Comparison of ENCODE assay signal across 9 mouse cellular contexts in genomic region chr4:145219240-145219985, GRCm38 (mm10). TPM values are rescaled to one million over a fixed set of nuclear protein-coding genes. Genes with fewer than 3 reads are reported as not detected.
DNase-seq lines count a peak whose midpoint lies in the region; ATAC-seq and TF ChIP-seq lines count a peak whose summit lies in the region.
"Had no signal": no experiment of that assay in that cellular context is flagged by ENCODE, and none has a peak within 500 bp of the region (broad histone marks: within the 10 kb centered on the region; RNA-seq: fewer than 3 reads in every experiment).

No protein-coding gene starts in this region.

- no peak overlapping the region for H3K27ac ChIP-seq in forebrain, postnatal 0 days (ENCODE audit: low read depth, low read length)
- H3K27ac ChIP-seq in forebrain, embryonic 10.5 days: no peak overlapping the region

- no peak for ATAC-seq in forebrain, postnatal 0 days
- no peak for ATAC-seq in monocyte, adult 5-6 weeks (replicated peaks; ENCODE audit: insufficient number of reproducible peaks, low FRiP score, low TSS enrichment, poor library complexity, severe bottlenecking)

- intact Hi-C loops in gastrocnemius, postnatal 14 days (cut with DNase I; ENCODE audit: low total_unique reads): no loop called here

- DNase-seq in forebrain, postnatal 0 days: no peak
- DNase-seq in forebrain, embryonic 10.5 days (ENCODE audit: extremely low spot score, low spot score): no peak
- DNase-seq in retina, embryonic 14.5 days (ENCODE audit: low spot score): peak; percentile 9
- no peak for DNase-seq in retina, postnatal 1 day
- peak; percentile 50 for DNase-seq in gastrocnemius, postnatal 14 days
- peak; percentile 49 to 58 for DNase-seq in lung, postnatal 4 days
- no peak for DNase-seq in frontal cortex, adult 2 months (ENCODE audit: extremely low spot score in 1 of 2, low spot score in 1 of 2)

- H3K9me3 ChIP-seq in forebrain, postnatal 0 days (ENCODE audit: low read length): no peaks in the 10 kb centered on the region
- no peaks in the 10 kb centered on the region for H3K9me3 ChIP-seq in forebrain, embryonic 10.5 days

- TF ChIP-seq CTCF in forebrain, postnatal 0 days (IDR thresholded peaks at IDR 0.05; ENCODE audit: low read depth): peak; percentile 43

- no peak overlapping the region for H3K4me3 ChIP-seq in forebrain, postnatal 0 days (ENCODE audit: low read depth, low read length)
- no peak overlapping the region for H3K4me3 ChIP-seq in forebrain, embryonic 10.5 days
- H3K4me3 ChIP-seq: erythroblast, embryonic 14.5 days had no signal

- no peak overlapping the region for H3K9ac ChIP-seq in forebrain, postnatal 0 days

- WGBS in forebrain, postnatal 0 days: 65% methylated on average over 15 of the region's 15 CpGs
- 65% methylated on average over 15 of the region's 15 CpGs for WGBS in forebrain, embryonic 10.5 days

- H3K4me2 ChIP-seq in forebrain, postnatal 0 days (ENCODE audit: low read depth): no peak overlapping the region

- H3K27me3 ChIP-seq in forebrain, postnatal 0 days (ENCODE audit: insufficient read depth, low read length): no peaks in the 10 kb centered on the region
- no peaks in the 10 kb centered on the region for H3K27me3 ChIP-seq in forebrain, embryonic 10.5 days (ENCODE audit: poor library complexity, severe bottlenecking)

- no peaks in the 10 kb centered on the region for H3K36me3 ChIP-seq in forebrain, postnatal 0 days (ENCODE audit: insufficient read depth)
- no peaks in the 10 kb centered on the region for H3K36me3 ChIP-seq in forebrain, embryonic 10.5 days (replicated peaks)

- H3K4me1 ChIP-seq in forebrain, postnatal 0 days (ENCODE audit: insufficient read depth): no peaks in the 10 kb centered on the region
- H3K4me1 ChIP-seq in forebrain, embryonic 10.5 days: peaks cover 8% of the 10 kb centered on the region

RNA-seq across cellular contexts. Expression of gene Vps13d, which starts 24.6 kb away (rescaled TPM):
- 28.3 and 30.8 TPM in 2 replicates for total RNA-seq in forebrain, postnatal 0 days (2014; rRNA removed)
- 6.2 and 6.4 TPM in 2 replicates for polyA plus RNA-seq in forebrain, postnatal 0 days (2015; fragmentation: Nextera tagmentation; extraction: Ambion mirVana)
- 4.4 and 5.8 TPM in 2 replicates for polyA plus RNA-seq in forebrain, embryonic 10.5 days (2016; fragmentation: Nextera tagmentation; extraction: Ambion mirVana)
- total RNA-seq in gastrocnemius, postnatal 14 days (2021): 10 to 100 TPM; 22.7 to 25.9 TPM
- polyA plus RNA-seq in frontal cortex, adult 2 months (2012; rRNA removed): 54.9 and 58.7 TPM in 2 replicates
- total RNA-seq in monocyte, adult 5-6 weeks (2017): 36.6 to 103 TPM (median 38.8 TPM) in 3 replicates

RNA-seq across cellular contexts. Expression of gene Tnfrsf1b, which starts 27.3 kb away (rescaled TPM):
- total RNA-seq in forebrain, postnatal 0 days (2014; rRNA removed): 3.7 and 10.7 TPM in 2 replicates
- 1.5 and 2.4 TPM in 2 replicates for polyA plus RNA-seq in forebrain, postnatal 0 days (2015; fragmentation: Nextera tagmentation; extraction: Ambion mirVana)
- 2.1 and 2.5 TPM in 2 replicates for polyA plus RNA-seq in forebrain, embryonic 10.5 days (2016; fragmentation: Nextera tagmentation; extraction: Ambion mirVana)
- total RNA-seq in gastrocnemius, postnatal 14 days (2021): 1 to 10 TPM; 2.9 to 4.0 TPM
- 3.0 TPM in 2 replicates for polyA plus RNA-seq in frontal cortex, adult 2 months (2012; rRNA removed)
- 343 to 455 TPM (median 362 TPM) in 3 replicates for total RNA-seq in monocyte, adult 5-6 weeks (2017)

Comparison
In these comparisons a context has a peak if more than half of its experiments do, and no peak if none do; other contexts are left out.
1. DNase-seq: peak in retina, embryonic 14.5 days (single experiment), gastrocnemius, postnatal 14 days (single experiment) and lung, postnatal 4 days (2 of 2); none in forebrain, postnatal 0 days (single experiment), forebrain, embryonic 10.5 days (single experiment), retina, postnatal 1 day (single experiment) and frontal cortex, adult 2 months (0 of 2).
2. RNA of gene Tnfrsf1b, which starts 27.3 kb away (total RNA-seq): 343 to 455 TPM in monocyte, adult 5-6 weeks; 3.7 to 10.7 TPM in forebrain, postnatal 0 days and 2.9 to 4.0 TPM in gastrocnemius, postnatal 14 days; every median in the first group is over 10 times any median in the second.